Mouse (Mus musculus) gonadal fat pad, adult 2 months (tissue): ENCODE measurements at regions not wholly inside any gene's neighbourhood (a gene's known extent, or its start where the extent isn't known, plus 50 kb on each side); places are given as distances from the start of the nearest gene placed in this dataset.
"Not testable (repeated sequence)": the region's sequence is repeated elsewhere in the genome, so short reads cannot be mapped to it uniquely, and the experiment has no call there.

Source experiments
- DNase-seq: peaks from one replicate; pipeline ENCODE4 v3.0.0-alpha.2; 2012; ENCODE audit warnings: low read depth

- DNase-seq: no peak
Observed at GRCm38 (mm10) chr3:155662280-155662679, 569.0 kb downstream of the Lrriq3 start.

DNA sequence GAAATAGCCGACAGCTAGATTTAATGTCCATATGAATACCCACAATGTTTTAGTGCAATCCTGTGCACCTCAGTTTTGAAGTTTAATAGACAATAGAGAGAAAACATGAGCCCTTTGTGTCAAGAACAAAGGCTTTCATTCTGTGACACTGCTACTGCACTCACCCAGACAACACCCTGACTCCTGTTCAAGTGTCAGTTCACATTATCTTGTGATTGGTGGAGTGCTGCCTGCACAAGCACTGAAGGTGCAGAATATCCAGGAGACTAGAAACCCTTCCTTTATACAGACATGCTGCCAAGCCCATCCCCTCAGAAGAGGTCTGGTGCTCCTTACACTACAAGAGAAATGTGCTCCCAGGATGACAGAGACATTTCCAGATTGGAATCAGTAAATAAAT, 579.3 kb downstream of the Lrriq3 start:
- DNase-seq: no peak

GRCm38 (mm10) chr3:155680200-155680599, 587.0 kb downstream of the Lrriq3 start:
- no peak for DNase-seq

GRCm38 (mm10) chr3:155682921-155683813, 589.9 kb downstream of the Lrriq3 start:
- no peak for DNase-seq

DNA sequence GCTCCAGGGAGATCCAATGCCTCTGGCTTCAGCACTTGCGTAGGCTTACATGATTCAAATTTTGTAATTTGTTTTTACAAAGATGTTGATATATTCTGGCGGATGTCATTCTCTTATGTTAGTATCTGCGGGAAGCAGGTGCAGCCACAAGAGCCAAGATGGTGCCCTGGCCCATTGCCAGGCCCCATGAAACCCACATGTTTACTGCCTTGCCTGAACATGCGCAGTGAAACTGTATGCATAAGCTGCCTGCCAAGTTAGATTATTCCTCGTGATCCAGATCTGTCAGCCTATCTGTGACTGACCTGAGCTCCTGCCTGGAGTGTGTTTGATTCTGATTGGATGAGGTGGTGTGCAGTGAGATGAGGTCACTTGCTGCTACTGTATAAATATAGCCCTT, 595.1 kb downstream of the Lrriq3 start:
- DNase-seq: no peak

GRCm38 (mm10) chr3:155723011-155723510, 629.8 kb downstream of the Lrriq3 start:
- DNase-seq: no peak

DNA sequence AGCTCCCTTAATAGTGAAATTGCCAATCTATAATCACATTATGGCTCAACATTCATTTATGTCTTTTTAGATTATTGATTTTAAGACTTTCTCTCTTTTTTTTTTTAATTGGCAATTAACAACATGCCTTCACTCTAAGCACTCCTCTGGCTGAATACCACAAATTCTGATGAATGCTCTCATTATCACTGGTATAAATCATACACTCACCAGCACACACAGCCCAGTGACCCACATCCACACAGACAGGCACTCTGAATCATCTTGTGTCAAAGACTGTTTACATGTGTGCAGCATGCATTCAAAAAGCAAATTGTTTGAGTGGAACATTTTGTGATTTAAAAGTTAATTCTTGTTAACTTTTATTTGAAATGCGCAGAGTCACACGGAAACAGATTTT, 649.2 kb downstream of the Lrriq3 start:
- DNase-seq: no peak

GRCm38 (mm10) chr3:155746601-155747000, 653.4 kb downstream of the Lrriq3 start:
- DNase-seq: not testable (repeated sequence)

GRCm38 (mm10) chr3:155747511-155747910, 654.3 kb downstream of the Lrriq3 start:
- DNase-seq: no peak

DNA sequence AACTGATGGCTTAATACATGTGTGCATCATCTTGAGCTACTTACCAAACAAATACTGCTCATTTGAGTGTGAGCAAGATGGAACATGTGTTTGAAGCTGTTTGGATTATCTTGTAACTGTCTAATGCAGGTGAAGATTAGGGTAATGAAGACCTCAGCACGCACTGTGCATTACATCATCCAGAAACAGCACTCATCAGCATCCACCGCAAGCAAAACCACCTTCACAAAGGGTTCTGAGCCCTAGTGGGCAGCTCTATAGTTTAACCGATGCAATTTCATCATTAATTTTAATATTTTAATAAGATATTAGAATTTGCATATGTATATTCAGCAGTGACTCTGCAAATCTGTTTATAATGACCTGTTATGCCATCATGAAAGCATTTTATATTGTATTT, 664.1 kb downstream of the Lrriq3 start:
- DNase-seq: no peak

GRCm38 (mm10) chr3:155776019-155776418, 682.8 kb downstream of the Lrriq3 start:
- no peak for DNase-seq

GRCm38 (mm10) chr3:155777025-155777424, 683.8 kb downstream of the Lrriq3 start:
- no peak for DNase-seq

DNA sequence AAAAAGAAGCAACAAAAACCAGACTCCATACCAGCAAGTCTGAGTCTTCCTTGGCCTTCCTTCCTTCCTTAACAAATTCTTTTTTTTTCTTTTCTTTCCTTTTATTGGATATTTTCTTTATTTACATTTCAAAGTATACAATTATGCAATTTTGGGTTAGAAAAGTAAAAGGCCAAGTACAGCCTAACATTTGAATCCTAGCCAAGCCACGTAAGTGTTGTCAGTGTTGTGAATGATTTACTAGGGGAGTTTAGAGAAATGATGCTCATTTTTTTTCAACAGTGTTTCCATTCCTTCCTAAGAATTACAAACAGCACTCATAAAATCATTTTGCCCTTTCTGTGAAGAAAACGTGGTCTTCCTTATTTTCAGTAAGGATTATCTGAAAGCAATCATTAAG, 722.5 kb downstream of the Lrriq3 start:
- DNase-seq: no peak

- DNase-seq: no peak
Observed at GRCm38 (mm10) chr3:155824863-155825262, 731.6 kb downstream of the Lrriq3 start.

DNA sequence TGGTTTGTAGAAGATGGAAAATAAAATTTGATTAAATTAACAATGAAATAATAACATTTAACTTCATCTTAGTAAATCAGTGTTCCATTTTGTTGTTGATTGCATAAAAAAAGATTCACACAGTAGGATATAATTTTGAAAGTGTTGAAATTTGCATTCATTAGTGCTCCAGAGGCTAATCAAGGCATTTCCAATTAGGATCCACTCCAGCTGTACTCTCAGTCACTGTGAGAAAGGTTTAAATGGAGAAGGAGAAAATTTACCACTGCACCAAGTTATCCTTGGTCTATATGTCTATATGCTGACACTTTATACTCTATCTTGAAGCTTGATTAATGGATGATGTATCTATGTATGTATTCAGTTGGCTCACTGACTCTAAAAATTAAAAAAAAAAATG, 695.3 kb upstream of the Negr1 start:
- DNase-seq: no peak

- DNase-seq: no peak
Observed at GRCm38 (mm10) chr3:155875696-155876095, 685.9 kb upstream of the Negr1 start.

DNA sequence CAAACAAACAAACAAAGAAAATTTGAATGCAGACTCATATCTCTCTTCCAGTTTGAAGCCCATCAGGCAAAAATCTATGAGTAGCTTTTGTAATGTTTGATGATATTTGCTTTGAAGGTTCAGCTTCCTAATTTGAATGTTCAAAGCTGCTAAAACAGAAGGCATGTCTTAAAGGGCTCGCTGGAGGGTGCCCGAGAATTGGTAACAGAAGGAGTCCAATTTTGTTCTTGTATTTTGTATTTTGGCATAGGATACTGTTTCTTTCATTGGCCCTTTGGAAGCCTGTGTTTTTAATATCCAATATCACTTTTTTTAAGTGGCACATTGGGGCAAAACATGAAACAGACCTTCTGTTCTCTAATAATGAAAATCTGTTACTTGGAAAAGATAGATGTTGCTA, 683.2 kb upstream of the Negr1 start:
- DNase-seq: no peak

DNA sequence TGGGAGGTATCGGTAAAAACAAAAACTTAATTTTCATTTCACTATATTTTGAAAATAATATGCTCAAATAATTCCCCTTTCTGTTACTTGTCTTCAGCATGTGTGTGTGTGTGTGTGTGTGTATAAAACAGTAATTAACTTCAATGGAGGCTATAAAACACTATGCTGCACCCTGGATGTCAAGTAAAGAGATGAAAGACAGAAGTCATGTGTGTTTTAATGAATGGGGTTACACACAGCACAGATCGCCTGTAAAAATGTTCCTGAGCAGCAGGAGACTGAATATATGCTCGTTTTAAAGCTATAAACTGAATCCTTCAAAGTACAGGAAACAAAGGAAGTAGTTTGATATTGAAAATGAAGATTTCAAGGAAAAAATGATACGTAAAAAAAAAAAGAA, 680.9 kb upstream of the Negr1 start:
- no peak for DNase-seq

- DNase-seq: no peak
Observed at GRCm38 (mm10) chr3:155915981-155916380, 645.6 kb upstream of the Negr1 start.

DNA sequence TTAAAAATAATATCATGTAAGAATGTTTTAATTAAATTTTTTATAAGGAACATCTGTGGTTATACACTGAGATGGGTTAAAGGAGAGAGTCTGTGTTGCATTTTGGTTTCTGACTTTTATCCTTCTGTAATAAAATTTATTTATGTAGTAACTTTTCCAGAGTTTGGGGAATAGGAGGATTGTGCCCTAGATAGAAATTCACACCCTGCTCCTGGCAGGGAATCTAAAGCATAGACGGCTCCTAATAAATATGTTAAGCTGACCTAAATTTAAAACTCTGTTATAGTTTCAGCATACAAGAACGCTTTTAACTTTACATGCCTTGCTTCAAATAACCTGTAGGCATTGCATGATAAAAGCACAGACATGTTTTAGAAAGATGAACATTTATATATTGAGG, 618.7 kb upstream of the Negr1 start:
- no peak for DNase-seq

DNA sequence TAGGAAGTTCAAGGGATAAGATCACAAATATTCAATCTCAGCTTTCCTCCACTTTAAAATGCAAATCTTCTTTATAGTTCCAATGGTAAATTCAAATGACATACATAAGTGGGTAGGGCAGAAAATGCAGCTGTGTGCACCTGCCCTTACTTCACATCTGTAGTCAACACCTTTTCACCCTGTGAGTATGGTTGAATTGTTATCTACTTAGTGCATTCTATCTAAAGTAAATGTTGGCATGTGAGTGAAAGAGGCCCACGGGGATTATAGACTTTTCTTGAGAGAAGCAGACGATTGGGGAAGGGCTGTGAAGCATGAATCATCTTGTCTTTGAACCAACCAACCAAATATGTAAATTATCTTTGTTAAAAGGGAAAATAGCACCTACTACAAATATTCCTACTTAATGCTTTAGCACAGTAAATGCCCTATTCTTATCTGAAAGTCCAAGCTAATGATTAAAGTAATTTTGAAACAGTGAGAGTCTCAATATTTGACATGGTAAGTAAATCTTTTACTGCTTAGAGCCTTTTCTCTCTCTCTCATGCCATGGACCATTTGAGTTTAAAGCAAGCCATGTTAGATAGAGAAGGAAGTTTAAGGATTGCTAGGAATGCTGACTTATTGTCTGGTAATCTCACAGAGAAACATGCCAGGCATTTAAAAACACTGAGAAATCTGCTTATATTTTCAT, 617.4 kb upstream of the Negr1 start:
- no peak for DNase-seq

- no peak for DNase-seq
Observed at GRCm38 (mm10) chr3:155945188-155945587, 616.4 kb upstream of the Negr1 start.

DNA sequence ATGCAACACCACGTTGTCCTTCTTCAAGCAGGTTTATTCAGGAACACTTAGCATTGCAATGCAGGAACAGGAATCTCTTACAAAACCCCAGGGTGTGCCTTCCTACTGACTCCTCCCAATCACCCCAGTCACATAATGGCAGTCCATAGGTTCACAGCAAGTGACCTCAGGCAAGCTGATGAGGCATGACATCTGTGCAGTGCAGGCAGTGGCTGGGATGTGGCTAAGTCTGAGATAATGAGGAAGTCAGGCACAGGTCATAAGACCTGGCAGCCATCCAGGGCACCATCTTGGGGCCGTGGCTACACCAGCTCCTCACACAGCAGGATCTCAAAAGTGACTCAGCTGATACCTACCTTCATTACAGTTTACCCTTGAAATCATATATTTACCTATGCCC, 599.1 kb upstream of the Negr1 start:
- not testable (repeated sequence) for DNase-seq
